15 mouse cellular contexts compared by ENCODE assay signal in the genomic region with DNA sequence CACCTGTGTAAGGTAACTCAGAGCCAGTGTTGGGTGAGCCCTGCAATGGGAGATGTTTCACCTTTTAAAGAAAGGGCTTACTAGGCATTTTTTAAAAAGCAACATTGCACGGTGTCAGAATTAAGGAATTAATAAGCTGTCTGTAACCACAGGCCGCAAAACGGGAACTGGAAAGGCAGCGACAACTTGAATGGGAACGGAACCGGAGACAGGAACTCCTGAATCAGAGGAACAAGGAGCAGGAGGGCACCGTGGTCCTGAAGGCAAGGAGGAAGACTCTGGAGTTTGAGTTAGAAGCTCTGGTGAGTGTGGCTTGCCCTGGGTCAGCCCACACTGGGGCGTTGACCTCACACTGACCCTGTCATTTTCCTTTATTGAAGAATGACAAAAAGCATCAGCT.
"Had no signal": no experiment of that assay in that cellular context is flagged by ENCODE, and none has a peak within 500 bp of the region (broad histone marks: within the 10 kb centered on the region; RNA-seq: fewer than 3 reads in every experiment).

No protein-coding gene starts in this region.

- DNase-seq: kidney, adult 8-10 months; kidney, postnatal 25 days; layer of hippocampus, adult 9-11 months; layer of hippocampus, postnatal 36 days; lung, embryonic 14.5 days; lung, postnatal 10 days; right cerebral cortex, adult 18-20 months; right cerebral cortex, postnatal 25 days; thymus, postnatal 36 days had no signal

- H3K9me3 ChIP-seq: limb, embryonic 15.5 days; liver, embryonic 15.5 days; midbrain, embryonic 15.5 days had no signal

- H3K4me2 ChIP-seq: limb, embryonic 15.5 days; liver, embryonic 15.5 days; lung, embryonic 14.5 days; midbrain, embryonic 11.5 days; midbrain, embryonic 15.5 days had no signal

- H3K4me1 ChIP-seq: limb, embryonic 15.5 days; midbrain, embryonic 15.5 days had no signal

- ATAC-seq: intestine, postnatal 0 days; midbrain, embryonic 15.5 days had no signal

- H3K9ac ChIP-seq: limb, embryonic 15.5 days; liver, embryonic 15.5 days; lung, embryonic 14.5 days; midbrain, embryonic 15.5 days had no signal

- H3K27ac ChIP-seq: limb, embryonic 15.5 days; liver, embryonic 15.5 days; midbrain, embryonic 15.5 days had no signal

- H3K27me3 ChIP-seq: limb, embryonic 15.5 days; midbrain, embryonic 15.5 days had no signal

- H3K4me3 ChIP-seq: limb, embryonic 15.5 days; liver, embryonic 15.5 days; megakaryocyte, embryonic 14.5 days; midbrain, embryonic 15.5 days had no signal
